Mouse (Mus musculus) adrenal gland, postnatal 36 days (tissue): ENCODE measurements around the gene Ttc16. TPM values are rescaled to one million over a fixed set of nuclear protein-coding genes. Genes with fewer than 3 reads are reported as not detected.

Experiments
- DNase-seq, 2 experiments: peaks; one replicate each; pipeline ENCODE4 v3.0.0; 2021; ENCODE audit warnings: mixed read lengths in 1 of 2
- total RNA-seq, 2 experiments: library from RNA; stranded (reverse); gene quantifications; 2 replicates each; pipeline ENCODE4 v1.2.3; 2021

The Ttc16 gene
- total RNA-seq, 2 experiments from 2014 or later, result 0.10 to 0.20 TPM

GRCm38 (mm10) chr2:32744272-32744982, 31.0 kb downstream of the Ttc16 start:
- no peak for DNase-seq

GRCm38 (mm10) chr2:32742173-32742531, 33.3 kb downstream of the Ttc16 start:
- DNase-seq, result no peak

- peak; percentile 57 to 65 for DNase-seq
Observed at GRCm38 (mm10) chr2:32741273-32742172, 33.9 kb downstream of the Ttc16 start.

GRCm38 (mm10) chr2:32740916-32741272, 34.5 kb downstream of the Ttc16 start, which contains the start of gene 6330409D20Rik:
Gene 6330409D20Rik (minus strand): TSS chr2:32741016.
- DNase-seq, result no peak

DNA sequence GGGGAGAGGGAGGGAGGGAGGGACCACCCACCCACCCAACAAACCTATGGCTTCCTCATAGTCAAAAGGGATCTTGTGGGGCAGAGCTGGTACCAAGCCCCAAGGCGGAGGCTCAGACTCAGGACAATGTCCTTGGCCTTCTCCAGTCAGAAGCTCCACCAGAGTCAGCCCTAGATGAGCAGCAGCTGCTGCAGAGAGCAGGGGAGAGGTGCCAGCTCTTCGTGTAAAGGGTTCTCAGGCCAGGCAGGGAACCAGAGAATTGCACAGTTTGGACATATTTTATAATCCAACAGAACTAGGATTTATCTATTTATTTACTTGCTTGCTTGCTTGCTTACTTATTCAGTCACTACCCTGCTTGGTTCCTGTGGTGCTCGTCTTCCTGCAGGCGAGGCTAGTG, 36.1 kb downstream of the Ttc16 start:
- DNase-seq, result peak; percentile 46 to 47

DNA sequence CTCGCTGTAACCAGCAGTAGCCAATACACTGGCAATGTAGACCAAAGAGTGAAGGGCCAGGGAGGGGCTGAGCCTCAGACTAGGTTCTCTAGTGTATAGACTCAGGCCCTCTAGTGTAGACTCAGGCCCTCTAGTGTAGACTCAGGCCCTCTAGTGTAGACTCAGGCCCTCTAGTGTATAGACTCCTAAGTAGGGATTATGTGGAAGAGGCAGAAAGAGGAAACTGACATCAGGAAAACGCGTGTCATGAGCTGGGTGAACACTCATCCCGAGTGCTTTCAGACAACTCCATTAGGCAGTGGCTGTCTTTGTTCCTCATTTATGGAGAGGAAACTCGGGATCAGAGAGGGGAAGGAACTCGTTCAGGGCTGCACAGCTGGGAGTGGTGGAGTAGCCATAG, 38.4 kb downstream of the Ttc16 start:
- DNase-seq, result no peak

GRCm38 (mm10) chr2:32736306-32736829, 39.1 kb downstream of the Ttc16 start:
- no peak for DNase-seq

GRCm38 (mm10) chr2:32734933-32735332, 40.5 kb downstream of the Ttc16 start:
- DNase-seq, result peak; percentile 65 to 78

DNA sequence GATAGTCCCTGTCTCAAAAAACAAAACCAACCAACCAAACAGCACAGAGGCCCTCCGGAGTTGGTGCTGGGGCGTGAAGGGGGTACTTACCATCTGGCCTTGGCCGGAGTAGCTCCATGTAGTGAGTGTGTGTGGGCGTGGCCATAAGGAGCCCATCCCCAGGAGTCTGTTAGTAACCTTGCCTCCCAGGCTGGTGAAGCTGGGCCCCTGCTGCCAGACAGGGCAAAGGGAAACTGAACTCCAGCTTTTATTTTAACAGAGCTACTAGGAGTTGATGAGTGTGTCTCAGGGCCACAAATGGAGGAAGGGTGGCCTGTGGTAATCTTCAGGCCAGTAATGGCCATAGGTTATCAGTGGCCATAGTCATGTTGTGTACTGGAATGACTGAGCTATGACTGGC, 41.0 kb downstream of the Ttc16 start:
- DNase-seq, result no peak

DNA sequence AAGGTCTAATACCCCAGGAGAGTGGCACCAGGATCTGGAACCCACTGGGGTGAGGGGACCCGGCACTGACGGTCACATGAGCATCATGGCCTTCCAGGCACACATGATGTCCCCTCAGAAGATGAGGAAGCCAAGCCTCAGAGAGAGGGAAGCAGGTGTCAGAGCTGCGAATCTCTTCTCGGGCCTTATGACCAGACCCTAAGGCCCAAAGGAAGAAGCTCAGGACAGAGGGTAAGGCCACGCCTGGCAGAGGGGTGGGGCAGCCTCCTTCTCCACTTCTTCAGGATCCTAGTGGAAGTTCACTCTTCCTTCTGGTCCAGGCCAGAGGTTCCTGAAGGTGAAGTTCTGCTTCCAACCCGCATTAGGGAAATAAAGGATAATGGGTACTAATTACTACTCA, 42.7 kb downstream of the Ttc16 start:
- no peak for DNase-seq

DNA sequence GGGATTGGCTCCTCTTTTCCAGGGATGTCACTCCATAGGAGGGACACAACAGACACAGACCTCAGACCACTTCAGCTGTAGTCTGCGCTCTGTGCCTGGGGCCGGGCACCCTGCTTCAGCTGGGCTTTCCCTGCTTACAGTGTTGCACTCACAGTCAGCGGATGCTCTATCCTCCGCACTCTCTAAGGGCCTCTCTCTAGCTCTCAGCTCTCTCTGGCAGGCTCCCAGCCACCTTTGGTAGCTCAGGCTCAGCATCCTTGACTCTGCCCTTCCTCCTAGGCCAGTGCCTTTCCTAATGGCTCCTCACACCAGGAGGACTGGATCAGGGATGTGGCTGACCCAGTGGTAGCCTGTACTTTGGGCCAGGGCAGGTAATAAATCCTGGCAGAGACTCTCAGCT, 43.5 kb downstream of the Ttc16 start:
- no peak for DNase-seq

DNA sequence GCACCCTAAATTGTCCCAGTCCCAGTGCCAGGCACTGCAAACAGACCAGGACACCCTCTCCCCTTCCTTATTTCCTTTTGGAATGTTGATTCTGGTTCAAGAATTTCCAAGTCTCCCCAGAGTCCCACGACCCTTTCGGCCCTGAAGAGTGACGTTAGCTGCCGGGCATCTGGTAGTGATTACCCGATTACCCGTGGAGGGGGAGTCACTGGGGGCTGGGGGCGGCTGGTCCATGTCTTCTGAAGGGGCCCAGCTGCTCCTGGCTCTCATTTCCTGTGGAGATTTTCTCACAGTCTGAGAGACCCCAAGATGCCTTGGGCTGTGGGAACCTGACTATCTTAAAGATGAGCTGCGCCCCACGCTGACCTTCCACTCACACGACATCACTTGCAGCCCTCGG, 44.6 kb downstream of the Ttc16 start:
- no peak for DNase-seq

DNA sequence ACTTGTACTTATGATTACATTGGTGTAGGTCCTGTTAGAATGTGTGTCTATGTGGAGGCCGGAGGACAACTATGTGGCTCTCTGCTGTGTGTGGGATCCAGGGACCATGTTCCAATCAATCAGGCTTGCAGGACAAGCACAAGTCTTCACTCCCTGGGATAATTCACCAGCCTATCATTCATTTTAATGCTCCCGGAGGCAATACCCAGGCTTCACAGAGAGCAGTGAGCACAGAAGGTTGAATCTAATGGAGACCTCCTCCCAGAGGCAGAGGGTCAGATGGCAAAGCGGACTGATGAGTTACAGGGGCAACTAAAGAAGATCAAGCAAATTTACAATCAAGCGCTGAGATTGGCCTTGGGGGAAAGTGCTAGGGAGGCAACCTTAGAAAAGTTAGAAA, 45.9 kb downstream of the Ttc16 start:
- no peak for DNase-seq

- peak; percentile 66 to 81 for DNase-seq
Observed at GRCm38 (mm10) chr2:32728463-32728862, 47.0 kb downstream of the Ttc16 start.

GRCm38 (mm10) chr2:32727435-32727834, 48.0 kb downstream of the Ttc16 start:
- DNase-seq, result peak; percentile 92 to 94

- DNase-seq, result peak; percentile 65 to 68
Observed at GRCm38 (mm10) chr2:32724832-32725790, 50.3 kb downstream of the Ttc16 start.

GRCm38 (mm10) chr2:32724149-32724548, 51.3 kb downstream of the Ttc16 start:
- no peak for DNase-seq

- no peak for DNase-seq
Observed at GRCm38 (mm10) chr2:32722581-32722980, 52.9 kb downstream of the Ttc16 start.

- no peak for DNase-seq
Observed at GRCm38 (mm10) chr2:32722046-32722445, 53.4 kb downstream of the Ttc16 start.

GRCm38 (mm10) chr2:32720681-32721229, 54.7 kb downstream of the Ttc16 start, which contains the start of gene Sh2d3c:
Gene Sh2d3c (plus strand): TSS chr2:32721055.
- DNase-seq, result no peak

DNA sequence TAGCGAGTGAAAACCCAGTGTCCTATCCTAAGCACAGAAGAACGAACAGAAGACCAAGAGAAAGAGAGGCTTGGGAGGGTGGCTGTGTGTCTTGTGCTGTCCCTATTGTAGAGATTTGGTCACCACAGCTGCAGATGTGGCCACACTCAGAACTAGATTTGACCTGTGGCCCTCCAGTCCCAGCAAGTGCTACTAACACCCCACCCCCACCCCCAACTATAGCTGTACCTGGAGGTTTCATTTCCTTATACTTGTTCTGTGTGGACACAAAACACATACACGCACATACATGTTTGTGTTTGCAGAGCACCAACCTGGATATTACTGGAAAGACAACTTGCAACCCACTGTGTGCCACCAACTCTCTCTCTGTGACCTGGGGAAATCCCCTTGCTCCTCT, 55.4 kb downstream of the Ttc16 start:
- DNase-seq, result no peak

- DNase-seq, result no peak
Observed at GRCm38 (mm10) chr2:32718761-32719160, 56.7 kb downstream of the Ttc16 start.
